ENCODE assay signal across 8 mouse cellular contexts in the genomic region with DNA sequence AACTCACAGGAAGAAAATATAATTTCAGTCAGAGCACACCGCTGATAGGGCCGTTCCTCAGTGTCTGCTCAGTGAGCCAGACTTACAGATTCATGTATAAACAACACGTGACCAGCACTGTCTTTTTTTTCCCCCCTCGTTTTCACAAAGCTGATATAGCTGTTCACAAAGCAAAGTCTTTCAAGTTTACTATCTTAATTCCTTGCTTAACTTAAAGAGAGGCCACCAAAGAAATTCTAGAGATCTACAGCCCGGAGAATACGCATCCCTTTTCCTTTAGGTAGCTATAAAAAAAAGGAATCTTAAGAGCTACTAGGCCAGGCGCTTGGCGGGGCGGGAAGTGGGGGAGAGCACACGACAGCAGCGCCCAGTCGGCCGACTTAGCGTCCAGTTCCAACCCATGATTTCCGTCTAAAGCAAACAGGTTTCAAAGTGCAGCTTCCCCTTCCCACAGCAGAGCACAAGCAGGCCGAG. TPM values are rescaled to one million over a fixed set of nuclear protein-coding genes. Genes with fewer than 3 reads are reported as not detected.
DNase-seq lines count a peak whose midpoint lies in the region; ATAC-seq lines count a peak whose summit lies in the region.

No protein-coding gene starts in this region.

- intact Hi-C loops in heart, postnatal 14 days (cut with DNase I) = loop anchor here (5.0 kb wide), 1 partner anchor 79 kb away; no protein-coding TSS in a partner anchor
- intact Hi-C loops in left cerebral cortex, postnatal 4 days (cut with DNase I) = no loop called here

- DNase-seq in gastrocnemius, adult 18-20 months (ENCODE audit: low spot score) = peak; percentile 18
- DNase-seq in gastrocnemius, postnatal 25 days = no peak
- peak; percentile 47 to 51 for DNase-seq in heart, postnatal 14 days
- DNase-seq in left cerebral cortex, postnatal 4 days = peak; percentile 22
- peak; percentile 31 to 61 for DNase-seq in spleen, postnatal 10 days (ENCODE audit: low spot score in 2 of 2)

- peak; percentile 31 for ATAC-seq in activated CD4-positive, CD25-positive, alpha-beta regulatory T cell, adult 4 months
- no peak for ATAC-seq in embryonic facial prominence, embryonic 15.5 days (ENCODE audit: insufficient number of reproducible peaks, low FRiP score, low TSS enrichment, low read depth)
- peak; percentile 45 for ATAC-seq in megakaryocyte-erythroid progenitor cell, adult 5-6 weeks (replicated peaks; ENCODE audit: low FRiP score, low TSS enrichment, poor library complexity, severe bottlenecking)

- H3K27ac ChIP-seq in embryonic facial prominence, embryonic 15.5 days (replicated peaks) = peak overlapping the region; percentile 97

- peaks cover 12% of the 10 kb centered on the region for H3K4me1 ChIP-seq in embryonic facial prominence, embryonic 15.5 days

- H3K4me2 ChIP-seq in embryonic facial prominence, embryonic 15.5 days (replicated peaks) = peak overlapping the region; percentile 60

- no peaks in the 10 kb centered on the region for H3K9me3 ChIP-seq in embryonic facial prominence, embryonic 15.5 days (replicated peaks)

- H3K9ac ChIP-seq in embryonic facial prominence, embryonic 15.5 days = peak overlapping the region; percentile 93

- H3K36me3 ChIP-seq in embryonic facial prominence, embryonic 15.5 days = no peaks in the 10 kb centered on the region

- under 1% methylated on average over 16 of the region's 16 CpGs for WGBS in embryonic facial prominence, embryonic 15.5 days

- no peaks in the 10 kb centered on the region for H3K27me3 ChIP-seq in embryonic facial prominence, embryonic 15.5 days

- peak overlapping the region; percentile 60 for H3K4me3 ChIP-seq in embryonic facial prominence, embryonic 15.5 days (replicated peaks)

RNA-seq across cellular contexts. Expression of a gene that starts 0.9 kb away (rescaled TPM):
- 10 to 100 TPM; 23.6 to 24.6 TPM for total RNA-seq in gastrocnemius, adult 18-20 months (2021)
- total RNA-seq in gastrocnemius, postnatal 25 days (2021) = 10 to 100 TPM; 18.9 to 21.4 TPM
- 10 to 100 TPM; 17.0 to 20.3 TPM for polyA plus RNA-seq in activated CD4-positive, CD25-positive, alpha-beta regulatory T cell, adult 4 months (2017; shearing (Covaris generic))
- 25.5 and 29.0 TPM in 2 replicates for polyA plus RNA-seq in embryonic facial prominence, embryonic 15.5 days (2015; fragmentation: Nextera tagmentation; extraction: Ambion mirVana)
- 10 to 100 TPM; 30.4 to 35.4 TPM for total RNA-seq in heart, postnatal 14 days (2021)
- 10 to 100 TPM; 46.5 to 51.0 TPM for total RNA-seq in left cerebral cortex, postnatal 4 days (2021)
- total RNA-seq in megakaryocyte-erythroid progenitor cell, adult 5-6 weeks (2014; fragmentation: Nextera tagmentation) = 23.3 and 32.6 TPM in 2 replicates
- total RNA-seq in megakaryocyte-erythroid progenitor cell, adult 5-6 weeks (2017) = 57.3 and 81.0 TPM in 2 replicates

RNA-seq across cellular contexts. Expression of a gene that starts 35.2 kb away (rescaled TPM):
- 10 to 100 TPM; 53.9 to 54.6 TPM for total RNA-seq in gastrocnemius, adult 18-20 months (2021)
- 10 to 100 TPM; 48.1 to 54.0 TPM for total RNA-seq in gastrocnemius, postnatal 25 days (2021)
- not detected for polyA plus RNA-seq in activated CD4-positive, CD25-positive, alpha-beta regulatory T cell, adult 4 months (2017; shearing (Covaris generic))
- polyA plus RNA-seq in embryonic facial prominence, embryonic 15.5 days (2015; fragmentation: Nextera tagmentation; extraction: Ambion mirVana) = 218 and 222 TPM in 2 replicates
- total RNA-seq in heart, postnatal 14 days (2021) = 10 to 100 TPM; 92.1 to 95.0 TPM
- 10 to 100 TPM; 33.7 to 34.0 TPM for total RNA-seq in left cerebral cortex, postnatal 4 days (2021)
- 3.2 and 4.3 TPM in 2 replicates for total RNA-seq in megakaryocyte-erythroid progenitor cell, adult 5-6 weeks (2014; fragmentation: Nextera tagmentation)
- 6.6 and 7.4 TPM in 2 replicates for total RNA-seq in megakaryocyte-erythroid progenitor cell, adult 5-6 weeks (2017)

Comparison
In these comparisons a context has a peak if more than half of its experiments do, and no peak if none do; other contexts are left out.
1. RNA of a gene that starts 35.2 kb away (total RNA-seq): 92.1 to 95.0 TPM in heart, postnatal 14 days, 53.9 to 54.6 TPM in gastrocnemius, adult 18-20 months, 48.1 to 54.0 TPM in gastrocnemius, postnatal 25 days and 33.7 to 34.0 TPM in left cerebral cortex, postnatal 4 days; 3.2 to 7.4 TPM in megakaryocyte-erythroid progenitor cell, adult 5-6 weeks; every median in the first group is over 4 times any median in the second.